Mouse (Mus musculus): ENCODE measurements around the gene Gps2. TPM values are rescaled to one million over a fixed set of nuclear protein-coding genes. Genes with fewer than 3 reads are reported as not detected.

Gps2 gene
- total and polyA plus RNA-seq, 3 experiments, result 78.0 to 113 TPM; not detected in 1

- Histone ChIP-seq H3K36me3 (ENCODE audit: control insufficient read depth in 1 of 2, insufficient read depth in 2 of 2, low read length in 2 of 2) (peaks cover 0 to 4% of the 10 kb centered on the region in 2 experiments; a peak in 1 of 4 replicates), H3K27me3 (ENCODE audit: control insufficient read depth in 1 of 2, insufficient read depth in 2 of 2, low read length in 2 of 2) (no peaks in the 10 kb centered on the region; a peak in 1 of 4 replicates), H3K9ac (ENCODE audit: control insufficient read depth, low read depth, low read length, poor library complexity, severe bottlenecking) (no peak overlapping the region), H3K79me2 (ENCODE audit: control insufficient read depth, insufficient read depth, low read length, poor library complexity) (no peaks in the 10 kb centered on the region), H3K4me1 (ENCODE audit: control insufficient read depth in 1 of 2, insufficient read depth in 2 of 2, low read length in 2 of 2) (peaks cover 2 to 10% of the 10 kb centered on the region in 2 experiments; a peak in 3 of 4 replicates), H3K27ac (ENCODE audit: control insufficient read depth, low read depth, low read length) (no peak overlapping the region), H3K4me3 (ENCODE audit: control insufficient read depth in 1 of 2, insufficient read depth in 1 of 2, low read depth in 2 of 2, low read length in 2 of 2) (no peak overlapping the region), H3K9me3 (replicated peaks; ENCODE audit: insufficient read depth, low read length) (no peaks in the 10 kb centered on the region)
- no peak for DNase-seq (ENCODE audit: low read depth, low spot score)
- no peak for TF ChIP-seq ZNF384 (IDR thresholded peaks at IDR 0.05; ENCODE audit: low read depth, low read length)
- TF ChIP-seq ETS1 (IDR thresholded peaks at IDR 0.05; ENCODE audit: low read depth, low read length), result no peak
- TF ChIP-seq MAX (IDR thresholded peaks at IDR 0.05; ENCODE audit: low read length), result no peak
- TF ChIP-seq RCOR1 (IDR thresholded peaks at IDR 0.05; ENCODE audit: low read depth, low read length), result no peak
- TF ChIP-seq POLR2A (IDR thresholded peaks at IDR 0.05; ENCODE audit: control insufficient read depth in 1 of 2, insufficient read depth in 1 of 2, low read depth in 1 of 2, low read length in 2 of 2, poor library complexity in 1 of 2), result no peak
- TF ChIP-seq MYB (IDR thresholded peaks at IDR 0.05; ENCODE audit: low read depth, low read length), result no peak
- TF ChIP-seq BHLHE40 (IDR thresholded peaks at IDR 0.05; ENCODE audit: borderline replicate concordance, low read depth, low read length), result no peak
- TF ChIP-seq HCFC1 (IDR thresholded peaks at IDR 0.05; ENCODE audit: low read depth, low read length), result no peak
- TF ChIP-seq ZC3H11A (IDR thresholded peaks at IDR 0.05; ENCODE audit: low read depth, low read length), result no peak
- TF ChIP-seq TBP (IDR thresholded peaks at IDR 0.05; ENCODE audit: low read depth, low read length), result no peak
- no peak for TF ChIP-seq UBTF (IDR thresholded peaks at IDR 0.05; ENCODE audit: borderline replicate concordance, insufficient read depth, low read depth, low read length)
- TF ChIP-seq CTCF (IDR thresholded peaks at IDR 0.05 in 2 of 3, conservative IDR thresholded peaks at IDR 0.05 in 1 of 3; ENCODE audit: control insufficient read depth in 1 of 3, insufficient read depth in 1 of 3, low read depth in 2 of 3, low read length in 3 of 3, poor library complexity in 1 of 3, severe bottlenecking in 1 of 3), result no peak
- no peak for TF ChIP-seq KAT2A (conservative IDR thresholded peaks at IDR 0.05; ENCODE audit: low read depth, low read length)
- no peak for TF ChIP-seq TAL1 (IDR thresholded peaks at IDR 0.05; ENCODE audit: low read length)
- no peak for TF ChIP-seq CHD1 (IDR thresholded peaks at IDR 0.05; ENCODE audit: low read depth, low read length)
- no peak for TF ChIP-seq ELF1 (IDR thresholded peaks at IDR 0.05; ENCODE audit: low read depth, low read length)
- no peak for TF ChIP-seq USF2 (IDR thresholded peaks at IDR 0.05; ENCODE audit: borderline replicate concordance in 1 of 2, insufficient read depth in 1 of 2, low read depth in 1 of 2, low read length in 2 of 2)
- TF ChIP-seq MEF2A (IDR thresholded peaks at IDR 0.05; ENCODE audit: extremely low read depth, insufficient replicate concordance, low read depth, low read length, poor library complexity, severe bottlenecking), result no peak
- no peak for TF ChIP-seq CHD2 (IDR thresholded peaks at IDR 0.05; ENCODE audit: low read length)
Observed at GRCm38 (mm10) chr11:69870289-69871069, 43.2 kb upstream of the Gps2 start.

- H3K4me3 ChIP-seq (ENCODE audit: control insufficient read depth in 1 of 2, insufficient read depth in 1 of 2, low read depth in 2 of 2, low read length in 2 of 2), result no peak overlapping the region
- TF ChIP-seq ZNF384 (IDR thresholded peaks at IDR 0.05; ENCODE audit: low read depth, low read length) (0 out of 2 replicates have a peak, but pooled peaks have one; percentile 29), TCF12 (IDR thresholded peaks at IDR 0.05; ENCODE audit: low read depth, low read length) (no peak), RAD21 (IDR thresholded peaks at IDR 0.05; ENCODE audit: low read depth, low read length) (no peak), SIN3A (IDR thresholded peaks at IDR 0.05; ENCODE audit: low read length) (no peak), E2F4 (IDR thresholded peaks at IDR 0.05; ENCODE audit: borderline replicate concordance, low read depth, low read length) (no peak)
- H3K79me2 ChIP-seq (ENCODE audit: control insufficient read depth, insufficient read depth, low read length, poor library complexity), result no peaks in the 10 kb centered on the region
- peaks cover 2 to 20% of the 10 kb centered on the region in 2 experiments; a peak in 3 of 4 replicates for H3K4me1 ChIP-seq (ENCODE audit: control insufficient read depth in 1 of 2, insufficient read depth in 2 of 2, low read length in 2 of 2)
- H3K36me3 ChIP-seq (ENCODE audit: control insufficient read depth in 1 of 2, insufficient read depth in 2 of 2, low read length in 2 of 2), result peaks cover 0 to 8% of the 10 kb centered on the region in 2 experiments; a peak in 2 of 4 replicates
- H3K27me3 ChIP-seq (ENCODE audit: control insufficient read depth in 1 of 2, insufficient read depth in 2 of 2, low read length in 2 of 2), result no peaks in the 10 kb centered on the region; a peak in 1 of 4 replicates
- no peaks in the 10 kb centered on the region for H3K9me3 ChIP-seq (replicated peaks; ENCODE audit: insufficient read depth, low read length)
- DNase-seq (ENCODE audit: low read depth, low spot score), result no peak
- H3K27ac ChIP-seq (ENCODE audit: control insufficient read depth, low read depth, low read length), result no peak overlapping the region
- no peak overlapping the region for H3K9ac ChIP-seq (ENCODE audit: control insufficient read depth, low read depth, low read length, poor library complexity, severe bottlenecking)
Observed at GRCm38 (mm10) chr11:69871822-69872221, 41.9 kb upstream of the Gps2 start.

Data from MEL (cell line).